Mouse (Mus musculus): ENCODE results near the gene Ptpro. TPM values are rescaled to one million over a fixed set of nuclear protein-coding genes. Genes with fewer than 3 reads are reported as not detected.

The Ptpro gene
- total RNA-seq (2018; cell fraction: chromatin; rRNA removed), result 100 to 1,000 TPM in 19 of 26 experiments, 10 to 100 TPM in 7; 23.2 to 158 (median 121) TPM
- 100 to 1,000 TPM in 3 of 26 experiments, 10 to 100 TPM in 23; 48.2 to 109 (median 71.2) TPM for total RNA-seq (2018; cell fraction: cytosol; rRNA removed)
- total RNA-seq (2018; cell fraction: nucleus; rRNA removed), result 100 to 1,000 TPM in 19 of 26 experiments, 10 to 100 TPM in 7; 49.4 to 184 (median 132) TPM
- 42.1 to 107 TPM (median 64.1 TPM) in 3 replicates for polyA plus RNA-seq (2018)

GRCm38 (mm10) chr6:137252194-137252886 lies at the start of gene Ptpro:
TSS of gene Ptpro (plus strand) at chr6:137252319.
- 6% methylated on average over 53 of the region's 53 CpGs for WGBS (ENCODE audit: missing documents)
- H3K79me2 ChIP-seq (ENCODE audit: inconsistent target), result no peaks in the 10 kb centered on the region
- no peak within 1 kb of the TSS for H3K27ac ChIP-seq
- no peak within 1 kb of the TSS for H3K4me3 ChIP-seq (ENCODE audit: inconsistent target)
- H3K36me3 ChIP-seq (ENCODE audit: inconsistent target), result no peaks in the 10 kb centered on the region

- 82% methylated on average over 4 of the region's 4 CpGs for WGBS (ENCODE audit: missing documents)
- Histone ChIP-seq H3K27ac (no peak overlapping the region), H3K79me2 (ENCODE audit: inconsistent target) (no peaks in the 10 kb centered on the region), H3K36me3 (ENCODE audit: inconsistent target) (no peaks in the 10 kb centered on the region), H3K4me3 (ENCODE audit: inconsistent target) (no peak overlapping the region)
Observed at GRCm38 (mm10) chr6:137202661-137203060, 49.5 kb upstream of the Ptpro start.

GRCm38 (mm10) chr6:137205662-137206400 lies 46.3 kb upstream of the Ptpro start:
- H3K27ac ChIP-seq, result no peak overlapping the region
- H3K4me3 ChIP-seq (ENCODE audit: inconsistent target), result no peak overlapping the region
- H3K79me2 ChIP-seq (ENCODE audit: inconsistent target), result no peaks in the 10 kb centered on the region
- no peaks in the 10 kb centered on the region for H3K36me3 ChIP-seq (ENCODE audit: inconsistent target)
- 38% methylated on average over 11 of the region's 11 CpGs for WGBS (ENCODE audit: missing documents)

GRCm38 (mm10) chr6:137207126-137207525 lies 45.0 kb upstream of the Ptpro start:
- Histone ChIP-seq H3K79me2 (ENCODE audit: inconsistent target) (no peaks in the 10 kb centered on the region), H3K27ac (no peak overlapping the region), H3K36me3 (ENCODE audit: inconsistent target) (no peaks in the 10 kb centered on the region), H3K4me3 (ENCODE audit: inconsistent target) (no peak overlapping the region)
- WGBS (ENCODE audit: missing documents), result 91% methylated on average over 6 of the region's 6 CpGs

GRCm38 (mm10) chr6:137209992-137210391 lies 42.1 kb upstream of the Ptpro start:
- Histone ChIP-seq H3K4me3 (ENCODE audit: inconsistent target) (no peak overlapping the region), H3K36me3 (ENCODE audit: inconsistent target) (no peaks in the 10 kb centered on the region), H3K79me2 (ENCODE audit: inconsistent target) (no peaks in the 10 kb centered on the region), H3K27ac (no peak overlapping the region)
- 94% methylated on average over 8 of the region's 8 CpGs for WGBS (ENCODE audit: missing documents)

GRCm38 (mm10) chr6:137210991-137211390 lies 41.1 kb upstream of the Ptpro start:
- H3K4me3 ChIP-seq (ENCODE audit: inconsistent target), result no peak overlapping the region
- no peaks in the 10 kb centered on the region for H3K79me2 ChIP-seq (ENCODE audit: inconsistent target)
- WGBS (ENCODE audit: missing documents), result 88% methylated on average over 10 of the region's 10 CpGs
- no peak overlapping the region for H3K27ac ChIP-seq
- no peaks in the 10 kb centered on the region for H3K36me3 ChIP-seq (ENCODE audit: inconsistent target)

- H3K27ac ChIP-seq, result no peak overlapping the region
- no peaks in the 10 kb centered on the region for H3K79me2 ChIP-seq (ENCODE audit: inconsistent target)
- H3K4me3 ChIP-seq (ENCODE audit: inconsistent target), result no peak overlapping the region
- no peaks in the 10 kb centered on the region for H3K36me3 ChIP-seq (ENCODE audit: inconsistent target)
- WGBS (ENCODE audit: missing documents), result 81% methylated on average over 2 of the region's 2 CpGs
Observed at GRCm38 (mm10) chr6:137211441-137211840, 40.7 kb upstream of the Ptpro start.

GRCm38 (mm10) chr6:137217841-137218463 lies 34.2 kb upstream of the Ptpro start:
- Histone ChIP-seq H3K4me3 (ENCODE audit: inconsistent target) (no peak overlapping the region), H3K79me2 (ENCODE audit: inconsistent target) (no peaks in the 10 kb centered on the region), H3K36me3 (ENCODE audit: inconsistent target) (no peaks in the 10 kb centered on the region), H3K27ac (no peak overlapping the region)
- 83% methylated on average over 8 of the region's 8 CpGs for WGBS (ENCODE audit: missing documents)

- no peak overlapping the region for H3K27ac ChIP-seq
- no peaks in the 10 kb centered on the region for H3K79me2 ChIP-seq (ENCODE audit: inconsistent target)
- 8% methylated on average over 15 of the region's 15 CpGs for WGBS (ENCODE audit: missing documents)
- H3K4me3 ChIP-seq (ENCODE audit: inconsistent target), result no peak overlapping the region
- no peaks in the 10 kb centered on the region for H3K36me3 ChIP-seq (ENCODE audit: inconsistent target)
Observed at GRCm38 (mm10) chr6:137252887-137253242, 746 bp downstream of the Ptpro start.

GRCm38 (mm10) chr6:137253415-137253814 lies 1.3 kb downstream of the Ptpro start:
- no peak overlapping the region for H3K4me3 ChIP-seq (ENCODE audit: inconsistent target)
- H3K79me2 ChIP-seq (ENCODE audit: inconsistent target), result no peaks in the 10 kb centered on the region
- WGBS (ENCODE audit: missing documents), result 14% methylated on average over 7 of the region's 7 CpGs

GRCm38 (mm10) chr6:137261033-137261432 lies 8.9 kb downstream of the Ptpro start:
- no peak overlapping the region for H3K4me3 ChIP-seq (ENCODE audit: inconsistent target)

More at GRCm38 (mm10) chr6:137253415-137253814, 1.3 kb downstream of the Ptpro start:
- no peaks in the 10 kb centered on the region for H3K36me3 ChIP-seq (ENCODE audit: inconsistent target)
- H3K27ac ChIP-seq, result no peak overlapping the region

GRCm38 (mm10) chr6:137262087-137262486 lies 10.0 kb downstream of the Ptpro start:
- WGBS (ENCODE audit: missing documents), result 89% methylated on average over 3 of the region's 3 CpGs
- Histone ChIP-seq H3K79me2 (ENCODE audit: inconsistent target) (no peaks in the 10 kb centered on the region), H3K4me3 (ENCODE audit: inconsistent target) (no peak overlapping the region), H3K36me3 (ENCODE audit: inconsistent target) (no peaks in the 10 kb centered on the region), H3K27ac (no peak overlapping the region)

More at GRCm38 (mm10) chr6:137261033-137261432, 8.9 kb downstream of the Ptpro start:
- no peaks in the 10 kb centered on the region for H3K36me3 ChIP-seq (ENCODE audit: inconsistent target)
- whole genome bisulfite sequencing (ENCODE audit: missing documents), result 100% methylated on average over 1 of the region's 1 CpGs
- no peaks in the 10 kb centered on the region for H3K79me2 ChIP-seq (ENCODE audit: inconsistent target)
- no peak overlapping the region for H3K27ac ChIP-seq

GRCm38 (mm10) chr6:137268019-137268418 lies 15.9 kb downstream of the Ptpro start:
- Histone ChIP-seq H3K4me3 (ENCODE audit: inconsistent target) (no peak overlapping the region), H3K79me2 (ENCODE audit: inconsistent target) (no peaks in the 10 kb centered on the region), H3K27ac (no peak overlapping the region), H3K36me3 (ENCODE audit: inconsistent target) (no peaks in the 10 kb centered on the region)
- WGBS (ENCODE audit: missing documents), result 79% methylated on average over 8 of the region's 8 CpGs

GRCm38 (mm10) chr6:137268592-137268991 lies 16.5 kb downstream of the Ptpro start:
- Histone ChIP-seq H3K79me2 (ENCODE audit: inconsistent target) (no peaks in the 10 kb centered on the region), H3K27ac (no peak overlapping the region), H3K4me3 (ENCODE audit: inconsistent target) (no peak overlapping the region), H3K36me3 (ENCODE audit: inconsistent target) (no peaks in the 10 kb centered on the region)
- WGBS (ENCODE audit: missing documents), result 94% methylated on average over 10 of the region's 10 CpGs
